In genomic region chr11:55791195-55791865, GRCm38 (mm10) we compare ENCODE assay signal across 12 mouse cellular contexts.
DNase-seq lines count a peak whose midpoint lies in the region; ATAC-seq and TF ChIP-seq lines count a peak whose summit lies in the region.
"Had no signal": no experiment of that assay in that cellular context is flagged by ENCODE, and none has a peak within 500 bp of the region (broad histone marks: within the 10 kb centered on the region; RNA-seq: fewer than 3 reads in every experiment).

No protein-coding gene starts in this region.

- intact Hi-C loops in left cerebral cortex, postnatal 4 days (cut with DNase I): loop anchor here (10.0 kb wide), 1 partner anchor 257 kb away; no protein-coding TSS in a partner anchor

- no peak overlapping the region for H3K27ac ChIP-seq in forebrain, embryonic 15.5 days (replicated peaks)
- H3K27ac ChIP-seq in thymus, adult 2 months (ENCODE audit: control insufficient read depth, insufficient read depth, low read length): no peak overlapping the region
- H3K27ac ChIP-seq: embryonic facial prominence, embryonic 12.5 days; liver, embryonic 13.5 days had no signal

- no peaks in the 10 kb centered on the region for H3K9me3 ChIP-seq in forebrain, embryonic 15.5 days
- H3K9me3 ChIP-seq: embryonic facial prominence, embryonic 12.5 days; liver, embryonic 13.5 days had no signal

- H3K4me3 ChIP-seq in forebrain, embryonic 15.5 days: no peak overlapping the region
- H3K4me3 ChIP-seq in thymus, adult 2 months (ENCODE audit: control insufficient read depth, insufficient read depth, low read length): no peak overlapping the region
- H3K4me3 ChIP-seq: embryonic facial prominence, embryonic 12.5 days; liver, embryonic 13.5 days; megakaryocyte, embryonic 14.5 days had no signal

- TF ChIP-seq CTCF in thymus, adult 2 months (IDR thresholded peaks at IDR 0.05; ENCODE audit: borderline replicate concordance, control insufficient read depth, extremely low read depth, insufficient read depth, low read length, poor library complexity): no peak

- 25% methylated on average over 8 of the region's 8 CpGs for WGBS in forebrain, embryonic 15.5 days
- WGBS in thymus, adult 2 months: 62% methylated on average over 8 of the region's 8 CpGs

- ATAC-seq in forebrain, embryonic 15.5 days (replicated peaks): peak; percentile 48
- ATAC-seq: intestine, postnatal 0 days had no signal

- TF ChIP-seq POLR2A in thymus, adult 2 months (IDR thresholded peaks at IDR 0.05; ENCODE audit: control insufficient read depth, extremely low read depth, insufficient read depth, low read length, poor library complexity): no peak

- no peak overlapping the region for H3K4me2 ChIP-seq in forebrain, embryonic 15.5 days (replicated peaks)
- H3K4me2 ChIP-seq: embryonic facial prominence, embryonic 12.5 days; liver, embryonic 13.5 days had no signal

- H3K4me1 ChIP-seq in forebrain, embryonic 15.5 days: no peaks in the 10 kb centered on the region
- H3K4me1 ChIP-seq in thymus, adult 2 months (replicated peaks; ENCODE audit: control insufficient read depth, insufficient read depth, low read length): no peaks in the 10 kb centered on the region
- H3K4me1 ChIP-seq: embryonic facial prominence, embryonic 12.5 days; liver, embryonic 13.5 days; megakaryocyte, embryonic 14.5 days had no signal

- H3K27me3 ChIP-seq in forebrain, embryonic 15.5 days: no peaks in the 10 kb centered on the region
- no peaks in the 10 kb centered on the region for H3K27me3 ChIP-seq in thymus, adult 2 months (ENCODE audit: control insufficient read depth, insufficient read depth, low read length)
- H3K27me3 ChIP-seq: embryonic facial prominence, embryonic 12.5 days; liver, embryonic 13.5 days; megakaryocyte, embryonic 14.5 days had no signal

- DNase-seq in left cerebral cortex, postnatal 4 days: peak; percentile 64
- DNase-seq in left cerebral cortex, adult 11 months (ENCODE audit: low spot score): no peak
- peak; percentile 16 to 37 for DNase-seq in layer of hippocampus, postnatal 14 days (ENCODE audit: low spot score in 2 of 2)
- peak; percentile 11 for DNase-seq in retina, embryonic 14.5 days (ENCODE audit: low spot score)
- DNase-seq in thymus, postnatal 0 days (ENCODE audit: low spot score): no peak
- no peak for DNase-seq in thymus, adult 2 months
- DNase-seq: adrenal gland, postnatal 10 days; liver, embryonic 13.5 days had no signal

- no peaks in the 10 kb centered on the region for H3K36me3 ChIP-seq in forebrain, embryonic 15.5 days
- no peaks in the 10 kb centered on the region for H3K36me3 ChIP-seq in thymus, adult 2 months (ENCODE audit: control insufficient read depth, insufficient read depth, low read length)
- H3K36me3 ChIP-seq: embryonic facial prominence, embryonic 12.5 days; liver, embryonic 13.5 days had no signal

- H3K9ac ChIP-seq in forebrain, embryonic 15.5 days (replicated peaks): no peak overlapping the region
- H3K9ac ChIP-seq: embryonic facial prominence, embryonic 12.5 days; liver, embryonic 13.5 days had no signal

Comparison
In these comparisons a context has a peak if more than half of its experiments do, and no peak if none do; other contexts are left out.
1. DNase-seq: peak in left cerebral cortex, postnatal 4 days (single experiment), layer of hippocampus, postnatal 14 days (2 of 2) and retina, embryonic 14.5 days (single experiment); none in left cerebral cortex, adult 11 months (single experiment), thymus, postnatal 0 days (single experiment) and thymus, adult 2 months (single experiment).